Mouse (Mus musculus) stomach, embryonic 16.5 days (tissue): ENCODE data around the gene Gm44965. TPM values are rescaled to one million over a fixed set of nuclear protein-coding genes. Genes with fewer than 3 reads are reported as not detected.

Experiments used
- ATAC-seq: fragments of 200-750 bp; cut with Nextera tagmentation; 2 replicates; pipeline ENCODE4 v1.8.0; 2017; ENCODE audit warnings: moderate number of reproducible peaks, moderate TSS enrichment; ENCODE audit not compliant: insufficient read depth, low FRiP score
- H3K27ac ChIP-seq: fragments of 300-500 bp; sonication (generic); 2 replicates; pipeline ENCODE4 v1.5.1; 2014; ENCODE audit warnings: low read length
- H3K27me3 ChIP-seq: fragments of 300-500 bp; sonication (generic); 2 replicates; pipeline ENCODE4 v1.6.1; 2014; ENCODE audit warnings: low read length, control low read depth, mixed read lengths; ENCODE audit not compliant: control insufficient read depth, insufficient read depth
- H3K36me3 ChIP-seq: fragments of 300-500 bp; sonication (generic); 2 replicates; pipeline ENCODE4 v1.6.1; 2014; ENCODE audit warnings: low read length; ENCODE audit not compliant: control insufficient read depth, insufficient read depth
- H3K4me1 ChIP-seq: fragments of 300-500 bp; sonication (generic); 2 replicates; pipeline ENCODE4 v1.6.1; 2014; ENCODE audit warnings: low read length, control low read depth, mixed read lengths; ENCODE audit not compliant: control insufficient read depth, insufficient read depth
- H3K4me2 ChIP-seq: fragments of 300-500 bp; sonication (generic); 2 replicates; pipeline ENCODE4 v1.6.1; 2014; ENCODE audit warnings: low read depth, low read length, mixed read lengths
- H3K4me3 ChIP-seq: fragments of 300-500 bp; sonication (generic); replicated peaks from 2 replicates; pipeline ENCODE4 v1.5.1; 2014; ENCODE audit warnings: mild to moderate bottlenecking, low read length
- H3K9ac ChIP-seq: fragments of 300-500 bp; sonication (generic); 2 replicates; pipeline ENCODE4 v1.6.1; 2014; ENCODE audit warnings: low read length
- H3K9me3 ChIP-seq: fragments of 300-500 bp; sonication (generic); replicated peaks from 2 replicates; pipeline ENCODE4 v1.6.1; 2016; ENCODE audit warnings: low read length, control low read depth; ENCODE audit not compliant: control insufficient read depth
- WGBS: fragments of 180-500 bp; shearing (Covaris S2); extraction: QIAGEN DNeasy Blood & Tissue Kit; methylation state at CpG from one replicate; pipeline ENCODE4 v1.1.7; 2014; 5-methylcytosine and 5-hydroxymethylcytosine counted together
- polyA plus RNA-seq: library from polyadenylated mRNA; unstranded; fragments of >200 nt; fragmentation: Nextera tagmentation; extraction: Ambion mirVana; gene quantifications from 2 replicates; pipeline ENCODE4 v1.2.1, GENCODE M21; 2015

Gm44965 gene
- polyA plus RNA-seq, 1 experiment from 2014 or later: 0.70 TPM

- Histone ChIP-seq H3K4me1 (no peaks in the 10 kb centered on the region), H3K36me3 (no peaks in the 10 kb centered on the region), H3K27ac (no peak overlapping the region), H3K4me3 (no peak overlapping the region), H3K9me3 (no peaks in the 10 kb centered on the region), H3K4me2 (no peak overlapping the region), H3K9ac (no peak overlapping the region), H3K27me3 (no peaks in the 10 kb centered on the region)
- no peak for ATAC-seq
- WGBS: 69% methylated on average over 6 of the region's 6 CpGs
Observed at GRCm38 (mm10) chr6:48641391-48641790, 47.6 kb downstream of the Gm44965 start.

DNA sequence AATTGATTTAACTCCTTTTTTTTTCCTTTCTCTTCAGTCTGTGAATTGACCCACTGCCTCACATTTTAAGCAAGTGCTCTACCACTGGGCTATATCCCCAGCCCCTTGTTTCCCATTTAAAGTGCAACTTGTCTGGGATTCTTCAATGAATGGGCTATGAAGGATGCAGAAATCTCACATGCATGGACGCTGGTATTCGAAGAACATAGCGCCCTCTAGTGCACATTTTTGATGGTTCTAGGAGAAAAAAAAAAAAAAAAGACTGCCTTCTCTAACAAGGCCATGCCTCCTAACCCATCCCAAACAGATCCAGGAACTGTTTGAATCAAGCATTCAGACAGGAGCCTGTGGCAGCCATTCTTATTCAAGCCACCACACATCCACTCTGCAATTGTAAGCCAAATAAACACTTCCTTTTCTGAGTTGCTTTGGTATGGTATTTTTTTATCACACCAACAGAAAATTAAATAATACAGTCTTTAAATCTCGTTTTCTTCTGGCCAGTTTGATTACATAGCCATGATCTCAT, 49.1 kb downstream of the Gm44965 start:
- H3K4me3 ChIP-seq: no peak overlapping the region
- 21% methylated on average over 4 of the region's 4 CpGs for WGBS
- no peaks in the 10 kb centered on the region for H3K27me3 ChIP-seq
- H3K9me3 ChIP-seq: no peaks in the 10 kb centered on the region
- H3K27ac ChIP-seq: no peak overlapping the region
- ATAC-seq: no peak
- no peak overlapping the region for H3K4me2 ChIP-seq
- no peak overlapping the region for H3K9ac ChIP-seq
- no peaks in the 10 kb centered on the region for H3K4me1 ChIP-seq
- no peaks in the 10 kb centered on the region for H3K36me3 ChIP-seq

DNA sequence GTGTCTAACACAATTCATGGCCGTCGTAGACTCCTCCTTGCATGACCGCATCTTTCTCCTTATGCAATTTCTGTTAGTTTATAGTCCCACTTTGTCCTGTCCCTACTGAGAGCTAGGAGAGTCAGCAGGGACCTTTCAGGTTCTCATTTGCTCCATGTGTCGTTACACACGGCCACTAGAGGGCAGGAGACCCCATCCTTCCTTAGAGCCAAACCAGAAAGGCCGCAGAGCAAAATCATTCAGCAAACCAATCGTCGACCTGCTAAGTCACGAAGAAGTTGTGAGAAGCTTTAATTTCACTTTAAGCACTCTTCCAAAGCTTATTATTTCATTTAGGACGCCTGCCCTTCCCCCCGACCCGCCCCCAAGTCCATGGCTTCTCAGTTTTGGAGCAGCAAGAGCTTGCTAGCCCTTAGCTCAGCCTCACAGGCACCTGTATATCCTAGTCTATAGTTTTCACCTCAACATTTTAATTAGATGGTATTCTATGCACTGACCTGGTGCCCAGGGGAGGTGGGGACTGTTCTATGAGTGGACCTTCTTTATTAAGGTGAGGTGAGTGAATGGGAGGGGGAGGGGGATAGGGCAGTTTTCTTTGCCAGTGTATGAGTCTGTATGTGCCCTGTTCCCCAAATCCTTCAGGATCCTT, 52.0 kb downstream of the Gm44965 start:
- Histone ChIP-seq H3K27me3 (no peaks in the 10 kb centered on the region), H3K4me1 (no peaks in the 10 kb centered on the region), H3K4me2 (no peak overlapping the region), H3K36me3 (no peaks in the 10 kb centered on the region), H3K9ac (0 out of 2 replicates have a peak overlapping the region, but pooled peaks have one; percentile 9), H3K27ac (no peak overlapping the region), H3K9me3 (no peaks in the 10 kb centered on the region), H3K4me3 (no peak overlapping the region)
- ATAC-seq: no peak
- WGBS: 12% methylated on average over 12 of the region's 12 CpGs

GRCm38 (mm10) chr6:48646309-48646690, 52.6 kb downstream of the Gm44965 start:
- no peak overlapping the region for H3K4me2 ChIP-seq
- H3K27ac ChIP-seq: no peak overlapping the region
- H3K4me3 ChIP-seq: no peak overlapping the region
- no peaks in the 10 kb centered on the region for H3K36me3 ChIP-seq
- no peaks in the 10 kb centered on the region for H3K4me1 ChIP-seq
- H3K9ac ChIP-seq: no peak overlapping the region
- WGBS: 78% methylated on average over 4 of the region's 4 CpGs
- no peaks in the 10 kb centered on the region for H3K27me3 ChIP-seq
- no peaks in the 10 kb centered on the region for H3K9me3 ChIP-seq
- no peak for ATAC-seq

GRCm38 (mm10) chr6:48646995-48647394, 53.3 kb downstream of the Gm44965 start, which contains the start of gene Gimap8:
Gene Gimap8 (plus strand): TSS chr6:48647234.
- 0 out of 2 replicates have a peak within 1 kb of the TSS, but pooled peaks have one; percentile 3 for H3K4me2 ChIP-seq
- no peak; the same call in 1 of the 2 replicates for ATAC-seq
- H3K9ac ChIP-seq: no peak within 1 kb of the TSS
- no peaks in the 10 kb centered on the region for H3K9me3 ChIP-seq
- 40% methylated on average over 3 of the region's 3 CpGs for WGBS
- no peak within 1 kb of the TSS for H3K27ac ChIP-seq
- no peaks in the 10 kb centered on the region for H3K27me3 ChIP-seq
- no peaks in the 10 kb centered on the region for H3K36me3 ChIP-seq
- no peaks in the 10 kb centered on the region for H3K4me1 ChIP-seq
- no peak within 1 kb of the TSS for H3K4me3 ChIP-seq

DNA sequence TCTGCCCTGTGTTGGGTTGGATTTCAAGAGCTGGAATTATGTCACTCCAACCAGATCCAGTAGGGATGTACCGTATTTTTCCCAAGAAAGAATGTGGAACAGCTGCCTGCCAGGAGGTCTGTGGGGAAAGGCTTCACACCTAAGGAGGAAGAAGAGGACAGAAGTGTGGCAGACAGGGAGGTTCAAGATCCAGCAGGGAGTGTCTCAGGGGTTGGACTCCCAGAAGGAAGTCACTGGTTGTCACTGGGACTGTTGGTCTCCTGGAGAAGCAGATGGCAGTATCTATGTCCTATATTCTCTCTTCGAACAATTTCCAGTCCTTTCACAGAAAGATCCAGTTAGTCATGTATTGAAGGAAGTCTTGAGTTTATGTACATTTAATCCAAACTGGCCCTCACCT, 53.9 kb downstream of the Gm44965 start:
- H3K4me3 ChIP-seq: no peak overlapping the region
- WGBS: 66% methylated on average over 2 of the region's 2 CpGs
- no peaks in the 10 kb centered on the region for H3K9me3 ChIP-seq
- H3K9ac ChIP-seq: no peak overlapping the region
- H3K36me3 ChIP-seq: no peaks in the 10 kb centered on the region
- no peak overlapping the region for H3K27ac ChIP-seq
- 0 out of 2 replicates have a peak overlapping the region, but pooled peaks have one; percentile 3 for H3K4me2 ChIP-seq
- ATAC-seq: no peak
- H3K27me3 ChIP-seq: no peaks in the 10 kb centered on the region
- H3K4me1 ChIP-seq: no peaks in the 10 kb centered on the region

- Histone ChIP-seq H3K4me2 (no peak overlapping the region), H3K36me3 (no peaks in the 10 kb centered on the region), H3K9ac (no peak overlapping the region), H3K27ac (no peak overlapping the region), H3K9me3 (no peaks in the 10 kb centered on the region), H3K27me3 (no peaks in the 10 kb centered on the region), H3K4me1 (no peaks in the 10 kb centered on the region), H3K4me3 (no peak overlapping the region)
- ATAC-seq: no peak
- 85% methylated on average over 4 of the region's 4 CpGs for WGBS
Observed at GRCm38 (mm10) chr6:48648779-48649178, 55.0 kb downstream of the Gm44965 start.

DNA sequence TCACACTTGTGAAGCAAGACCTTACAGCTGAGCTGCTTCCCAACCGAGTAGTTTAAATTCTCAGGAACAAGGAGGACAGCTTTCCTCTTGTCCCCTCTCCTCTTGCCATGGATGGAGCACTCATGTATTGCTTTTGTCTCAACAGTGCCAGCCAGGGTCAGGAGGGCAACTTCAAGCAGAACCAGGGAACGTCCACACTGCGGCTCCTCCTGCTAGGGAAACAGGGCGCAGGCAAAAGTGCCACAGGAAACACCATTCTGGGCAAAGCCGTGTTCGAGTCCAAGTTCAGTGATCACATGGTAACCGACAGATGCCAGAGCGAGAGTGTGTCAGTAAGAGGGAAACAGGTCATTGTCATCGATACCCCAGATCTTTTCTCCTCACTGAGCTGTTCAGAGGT, 56.3 kb downstream of the Gm44965 start:
- H3K9me3 ChIP-seq: no peaks in the 10 kb centered on the region
- H3K27me3 ChIP-seq: no peaks in the 10 kb centered on the region
- H3K36me3 ChIP-seq: no peaks in the 10 kb centered on the region
- H3K4me2 ChIP-seq: no peak overlapping the region
- no peak overlapping the region for H3K27ac ChIP-seq
- H3K9ac ChIP-seq: no peak overlapping the region
- no peak for ATAC-seq
- H3K4me3 ChIP-seq: no peak overlapping the region
- H3K4me1 ChIP-seq: no peaks in the 10 kb centered on the region
- 84% methylated on average over 9 of the region's 9 CpGs for WGBS

- Histone ChIP-seq H3K9ac (no peak overlapping the region), H3K27ac (no peak overlapping the region), H3K9me3 (no peaks in the 10 kb centered on the region), H3K4me3 (no peak overlapping the region), H3K27me3 (no peaks in the 10 kb centered on the region), H3K4me2 (no peak overlapping the region), H3K36me3 (no peaks in the 10 kb centered on the region), H3K4me1 (no peaks in the 10 kb centered on the region)
- ATAC-seq: no peak
- 57% methylated on average over 5 of the region's 5 CpGs for WGBS
Observed at GRCm38 (mm10) chr6:48658721-48659120, 65.0 kb downstream of the Gm44965 start.
